Mouse (Mus musculus) erythroblast, adult 5-6 weeks (primary cell): ENCODE measurements around the gene Fbxw24. TPM values are rescaled to one million over a fixed set of nuclear protein-coding genes. Genes with fewer than 3 reads are reported as not detected.
"Not testable (repeated sequence)": the region's sequence is repeated elsewhere in the genome, so short reads cannot be mapped to it uniquely, and the experiment has no call there.

ENCODE experiments used
- ATAC-seq: replicated peaks from 2 replicates; pipeline ENCODE4 v1.8.0; 2016; ENCODE audit warnings: moderate number of reproducible peaks, mild to moderate bottlenecking, moderate TSS enrichment, inconsistent platforms; ENCODE audit not compliant: poor library complexity, low FRiP score, severe bottlenecking
- total RNA-seq, 2 experiments: library from RNA; stranded (forward) in 1 of 2; stranded (reverse) in 1 of 2; fragments of 150-400 nt in 1 of 2; fragments of 200-764, 138-1000 nt in 1 of 2; gene quantifications; 2 replicates each; pipeline versions ENCODE4 v1.2.3 to v1.2.4; 2015 to 2017; ENCODE audit warnings: low replicate concordance in 2 of 2

Fbxw24 gene
- total RNA-seq (2015; ENCODE audit: low replicate concordance): not detected in 2 replicates
- total RNA-seq (2017; ENCODE audit: low replicate concordance): not detected in 2 replicates

- ATAC-seq: not testable (repeated sequence)
Measured at GRCm38 (mm10) chr9:109625957-109626356, at the start of gene Fbxw24. Fbxw24 (minus strand) TSS chr9:109626057.

- ATAC-seq: not testable (repeated sequence)
Measured at GRCm38 (mm10) chr9:109664552-109664951, 38.7 kb upstream of the Fbxw24 start, which contains the start of gene Fbxw25. Fbxw25 (minus strand) TSS chr9:109664652.

- not testable (repeated sequence) for ATAC-seq
Measured at GRCm38 (mm10) chr9:109606837-109607236, 19.0 kb downstream of the Fbxw24 start.

- ATAC-seq: not testable (repeated sequence)
Measured at GRCm38 (mm10) chr9:109602128-109602527, 23.7 kb downstream of the Fbxw24 start.

GRCm38 (mm10) chr9:109597226-109597625 lies 28.6 kb downstream of the Fbxw24 start:
- ATAC-seq: no peak

GRCm38 (mm10) chr9:109594866-109595265 lies 31.0 kb downstream of the Fbxw24 start:
- no peak for ATAC-seq

- ATAC-seq: not testable (repeated sequence)
Measured at GRCm38 (mm10) chr9:109568162-109568561, 57.7 kb downstream of the Fbxw24 start, which contains the start of gene Fbxw15. Fbxw15 (minus strand) TSS chr9:109568262.

GRCm38 (mm10) chr9:109565546-109565945 lies 60.3 kb downstream of the Fbxw24 start:
- no peak for ATAC-seq

GRCm38 (mm10) chr9:109562106-109562505 lies 63.8 kb downstream of the Fbxw24 start:
- not testable (repeated sequence) for ATAC-seq

- no peak for ATAC-seq
Measured at GRCm38 (mm10) chr9:109552483-109552882, 73.4 kb downstream of the Fbxw24 start.

Other genes with a start within 250 kb of the Fbxw24 start
- gene Fbxw22, start 221.8 kb downstream of the Fbxw24 start, total RNA-seq (2015; ENCODE audit: low replicate concordance): not detected in 2 replicates
- gene Fbxw22, start 221.8 kb downstream of the Fbxw24 start, total RNA-seq (2017; ENCODE audit: low replicate concordance): not detected in 2 replicates
- gene Fbxw16, start 176.9 kb downstream of the Fbxw24 start, total RNA-seq (2015; ENCODE audit: low replicate concordance): not detected in 2 replicates
- gene Fbxw16, start 176.9 kb downstream of the Fbxw24 start, total RNA-seq (2017; ENCODE audit: low replicate concordance): not detected in 2 replicates
- gene Fbxw19, start 130.2 kb downstream of the Fbxw24 start, total RNA-seq (2015; ENCODE audit: low replicate concordance): not detected in 2 replicates
- gene Fbxw19, start 130.2 kb downstream of the Fbxw24 start, total RNA-seq (2017; ENCODE audit: low replicate concordance): not detected in 2 replicates
- not detected in 2 replicates for gene Fbxw15, start 57.8 kb downstream of the Fbxw24 start, total RNA-seq (2015; ENCODE audit: low replicate concordance)
- gene Fbxw15, start 57.8 kb downstream of the Fbxw24 start, total RNA-seq (2017; ENCODE audit: low replicate concordance): not detected in 2 replicates
- gene Fbxw25, start 38.6 kb upstream of the Fbxw24 start, total RNA-seq (2015; ENCODE audit: low replicate concordance): not detected in 2 replicates
- gene Fbxw25, start 38.6 kb upstream of the Fbxw24 start, total RNA-seq (2017; ENCODE audit: low replicate concordance): not detected in 2 replicates
- not detected in 2 replicates for gene Fbxw18, start 76.6 kb upstream of the Fbxw24 start, total RNA-seq (2015; ENCODE audit: low replicate concordance)
- gene Fbxw18, start 76.6 kb upstream of the Fbxw24 start, total RNA-seq (2017; ENCODE audit: low replicate concordance): not detected in 2 replicates
- gene Fbxw26, start 120.0 kb upstream of the Fbxw24 start, total RNA-seq (2015; ENCODE audit: low replicate concordance): not detected in 2 replicates
- gene Fbxw26, start 120.0 kb upstream of the Fbxw24 start, total RNA-seq (2017; ENCODE audit: low replicate concordance): not detected in 2 replicates
- not detected in 2 replicates for gene Fbxw27, start 164.6 kb upstream of the Fbxw24 start, total RNA-seq (2015; ENCODE audit: low replicate concordance)
- gene Fbxw27, start 164.6 kb upstream of the Fbxw24 start, total RNA-seq (2017; ENCODE audit: low replicate concordance): not detected in 2 replicates
- not detected in 2 replicates for gene Spink8, start 186.2 kb upstream of the Fbxw24 start, total RNA-seq (2015; ENCODE audit: low replicate concordance)
- not detected in 2 replicates for gene Spink8, start 186.2 kb upstream of the Fbxw24 start, total RNA-seq (2017; ENCODE audit: low replicate concordance)
- 14.4 and 17.6 TPM in 2 replicates for gene Nme6, start 206.7 kb upstream of the Fbxw24 start, total RNA-seq (2015; ENCODE audit: low replicate concordance)
- gene Nme6, start 206.7 kb upstream of the Fbxw24 start, total RNA-seq (2017; ENCODE audit: low replicate concordance): 5.6 and 13.3 TPM in 2 replicates
- 1,587 and 1,606 TPM in 2 replicates for gene Camp, start 223.6 kb upstream of the Fbxw24 start, total RNA-seq (2015; ENCODE audit: low replicate concordance)
- gene Camp, start 223.6 kb upstream of the Fbxw24 start, total RNA-seq (2017; ENCODE audit: low replicate concordance): 742 and 898 TPM in 2 replicates
- gene Cdc25a, start 249.5 kb upstream of the Fbxw24 start, total RNA-seq (2015; ENCODE audit: low replicate concordance): 10.0 and 11.1 TPM in 2 replicates
- gene Cdc25a, start 249.5 kb upstream of the Fbxw24 start, total RNA-seq (2017; ENCODE audit: low replicate concordance): 13.5 and 15.8 TPM in 2 replicates